Mouse (Mus musculus): ENCODE measurements around the gene Olfr806.

The Olfr806 gene

GRCm38 (mm10) chr10:129741821-129742220 is at the start of gene Olfr806:
Gene Olfr806, minus strand, starts transcription at chr10:129741921.
- in situ Hi-C loops (cut with MboI; ENCODE audit: low pct_unique_long_range_greater_than_20kb in 1 of 2, low sequenced_read_pairs in 2 of 2, unreplicated experiment in 1 of 2): no loop called here

GRCm38 (mm10) chr10:129778123-129778522 is 36.4 kb upstream of the Olfr806 start:
- in situ Hi-C loops (cut with MboI; ENCODE audit: low pct_unique_long_range_greater_than_20kb in 1 of 2, low sequenced_read_pairs in 2 of 2, unreplicated experiment in 1 of 2): no loop called here

GRCm38 (mm10) chr10:129774338-129774737 is 32.6 kb upstream of the Olfr806 start, which contains the start of gene Olfr809:
Gene Olfr809, plus strand, starts transcription at chr10:129774638.
- in situ Hi-C loops (cut with MboI; ENCODE audit: low pct_unique_long_range_greater_than_20kb in 1 of 2, low sequenced_read_pairs in 2 of 2, unreplicated experiment in 1 of 2): no loop called here

GRCm38 (mm10) chr10:129765182-129765581 is 23.5 kb upstream of the Olfr806 start, which contains the start of gene Olfr808:
Gene Olfr808, plus strand, starts transcription at chr10:129765482.
- in situ Hi-C loops (cut with MboI; ENCODE audit: low pct_unique_long_range_greater_than_20kb in 1 of 2, low sequenced_read_pairs in 2 of 2, unreplicated experiment in 1 of 2): no loop called here

GRCm38 (mm10) chr10:129757693-129758092 is 16.0 kb upstream of the Olfr806 start, which contains the start of gene Olfr807:
Gene Olfr807, minus strand, starts transcription at chr10:129757793.
- in situ Hi-C loops (cut with MboI; ENCODE audit: low pct_unique_long_range_greater_than_20kb in 1 of 2, low sequenced_read_pairs in 2 of 2, unreplicated experiment in 1 of 2): no loop called here

GRCm38 (mm10) chr10:129729275-129729674 is 12.4 kb downstream of the Olfr806 start, which contains the start of gene Olfr805:
Gene Olfr805, minus strand, starts transcription at chr10:129729375.
- in situ Hi-C loops (cut with MboI; ENCODE audit: low pct_unique_long_range_greater_than_20kb in 1 of 2, low sequenced_read_pairs in 2 of 2, unreplicated experiment in 1 of 2): no loop called here

DNA sequence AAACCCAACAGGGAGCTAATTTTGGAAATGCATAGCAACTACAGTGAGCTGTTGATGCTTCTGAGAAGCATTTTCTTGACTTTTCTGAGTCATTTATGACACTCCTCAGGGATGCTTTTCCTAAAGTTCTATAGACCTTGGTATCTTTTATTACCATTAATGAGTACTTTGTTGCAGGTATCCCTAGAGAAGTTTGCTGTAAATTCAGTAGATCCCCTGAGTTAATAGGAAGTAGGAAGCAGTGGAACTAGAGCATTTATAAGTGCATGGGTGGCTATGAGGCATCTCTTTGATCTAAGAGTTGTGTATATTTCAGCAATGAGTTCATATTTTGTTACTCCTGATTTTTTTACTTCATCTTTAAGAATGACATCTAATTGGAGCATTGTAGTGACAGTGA is 38.8 kb downstream of the Olfr806 start, which contains the start of gene Olfr804:
TSS of gene Olfr804 (plus strand) at position 301 of the 400 bp plus-strand sequence.
- in situ Hi-C loops (cut with MboI; ENCODE audit: low pct_unique_long_range_greater_than_20kb in 1 of 2, low sequenced_read_pairs in 2 of 2, unreplicated experiment in 1 of 2): no loop called here

- in situ Hi-C loops (cut with MboI; ENCODE audit: low pct_unique_long_range_greater_than_20kb in 1 of 2, low sequenced_read_pairs in 2 of 2, unreplicated experiment in 1 of 2): no loop called here
Observed at GRCm38 (mm10) chr10:129694186-129694585, 47.5 kb downstream of the Olfr806 start, which contains the start of gene Olfr803. Gene Olfr803, minus strand, starts transcription at chr10:129694286.

- in situ Hi-C loops (cut with MboI; ENCODE audit: low pct_unique_long_range_greater_than_20kb in 1 of 2, low sequenced_read_pairs in 2 of 2, unreplicated experiment in 1 of 2): no loop called here
Observed at GRCm38 (mm10) chr10:129688069-129688468, 53.7 kb downstream of the Olfr806 start, which contains the start of gene Olfr802. Gene Olfr802, minus strand, starts transcription at chr10:129688169.
